Mouse (Mus musculus) bone marrow macrophage, adult 2 months (primary cell): Measurements from ENCODE around the gene Asl. TPM values are rescaled to one million over a fixed set of nuclear protein-coding genes. Genes with fewer than 3 reads are reported as not detected.

Experiments used
- H3K27ac ChIP-seq: 2 replicates; pipeline ENCODE4 v1.5.1; 2012; ENCODE audit warnings: low read depth, low read length; ENCODE audit not compliant: insufficient read depth
- H3K4me1 ChIP-seq: 2 replicates; pipeline ENCODE4 v1.6.1; 2012; ENCODE audit warnings: low read length; ENCODE audit not compliant: control insufficient read depth, insufficient read depth
- H3K4me3 ChIP-seq: 2 replicates; pipeline ENCODE4 v1.5.1; 2012; ENCODE audit warnings: mild to moderate bottlenecking, low read length, moderate library complexity; ENCODE audit not compliant: insufficient read depth
- CTCF ChIP-seq: IDR thresholded peaks from 2 replicates; pipeline ENCODE4 v1.5.1; 2012; ENCODE audit warnings: low read depth, mild to moderate bottlenecking, low read length, moderate library complexity
- POLR2A ChIP-seq: IDR thresholded peaks from 2 replicates; pipeline ENCODE4 v1.6.1; 2012; ENCODE audit warnings: mild to moderate bottlenecking, low read depth, low read length, borderline replicate concordance
- polyA plus RNA-seq: library from polyadenylated mRNA; stranded (reverse); fragments of >200 nt; gene quantifications from 2 replicates; pipeline ENCODE4 v1.2.4, GENCODE M21; 2012; ENCODE audit not compliant: missing spikeins, insufficient read depth, insufficient read length

The Asl gene
- polyA plus RNA-seq, 1 experiment: 72.7 TPM

GRCm38 (mm10) chr5:129994989-129995388 lies 34.1 kb downstream of the Asl start:
- Histone ChIP-seq H3K4me1 (peaks cover 26% of the 10 kb centered on the region), H3K4me3 (no peak overlapping the region), H3K27ac (peak overlapping the region; percentile 65)
- TF ChIP-seq POLR2A: no peak
- TF ChIP-seq CTCF: no peak

- Histone ChIP-seq H3K4me1 (peaks cover 17% of the 10 kb centered on the region), H3K4me3 (no peak overlapping the region), H3K27ac (no peak overlapping the region)
- no peak for TF ChIP-seq POLR2A
- TF ChIP-seq CTCF: no peak
Measured at GRCm38 (mm10) chr5:129993374-129993773, 35.7 kb downstream of the Asl start.

- peaks cover 17% of the 10 kb centered on the region for H3K4me1 ChIP-seq
- TF ChIP-seq CTCF: no peak
- TF ChIP-seq POLR2A: no peak
- no peak overlapping the region for H3K27ac ChIP-seq
- H3K4me3 ChIP-seq: no peak overlapping the region
Measured at GRCm38 (mm10) chr5:129991898-129992297, 37.1 kb downstream of the Asl start.

GRCm38 (mm10) chr5:129989376-129989775 lies 39.7 kb downstream of the Asl start:
- H3K27ac ChIP-seq: no peak overlapping the region
- H3K4me1 ChIP-seq: peaks cover under 1% of the 10 kb centered on the region
- no peak overlapping the region for H3K4me3 ChIP-seq
- TF ChIP-seq CTCF (no peak), POLR2A (no peak)

GRCm38 (mm10) chr5:129980216-129980615 lies 48.8 kb downstream of the Asl start:
- H3K27ac ChIP-seq: no peak overlapping the region
- TF ChIP-seq POLR2A (no peak), CTCF (no peak)
- peaks cover 14% of the 10 kb centered on the region for H3K4me1 ChIP-seq
- H3K4me3 ChIP-seq: no peak overlapping the region

GRCm38 (mm10) chr5:129978608-129979007 lies 50.4 kb downstream of the Asl start:
- H3K4me3 ChIP-seq: no peak overlapping the region
- peaks cover 19% of the 10 kb centered on the region for H3K4me1 ChIP-seq
- H3K27ac ChIP-seq: no peak overlapping the region
- TF ChIP-seq POLR2A (no peak), CTCF (no peak)

GRCm38 (mm10) chr5:129977768-129978167 lies 51.3 kb downstream of the Asl start:
- Histone ChIP-seq H3K4me3 (no peak overlapping the region), H3K4me1 (peaks cover 15% of the 10 kb centered on the region), H3K27ac (no peak overlapping the region)
- TF ChIP-seq POLR2A (no peak), CTCF (no peak)

- TF ChIP-seq POLR2A (no peak), CTCF (no peak)
- Histone ChIP-seq H3K27ac (no peak overlapping the region), H3K4me3 (no peak overlapping the region), H3K4me1 (peaks cover 16% of the 10 kb centered on the region)
Measured at GRCm38 (mm10) chr5:129974866-129975311, 54.2 kb downstream of the Asl start.

- peaks cover 16% of the 10 kb centered on the region for H3K4me1 ChIP-seq
- no peak overlapping the region for H3K4me3 ChIP-seq
- H3K27ac ChIP-seq: no peak overlapping the region
- TF ChIP-seq CTCF (no peak), POLR2A (no peak)
Measured at GRCm38 (mm10) chr5:129974354-129974753, 54.7 kb downstream of the Asl start.

- no peak overlapping the region for H3K27ac ChIP-seq
- H3K4me3 ChIP-seq: no peak overlapping the region
- H3K4me1 ChIP-seq: peaks cover 9% of the 10 kb centered on the region
- TF ChIP-seq CTCF (no peak), POLR2A (no peak)
Measured at GRCm38 (mm10) chr5:129971491-129971890, 57.6 kb downstream of the Asl start.

GRCm38 (mm10) chr5:129968417-129968816 lies 60.6 kb downstream of the Asl start:
- TF ChIP-seq CTCF: no peak
- TF ChIP-seq POLR2A: no peak
- H3K27ac ChIP-seq: no peak overlapping the region
- peaks cover 12% of the 10 kb centered on the region for H3K4me1 ChIP-seq
- H3K4me3 ChIP-seq: no peak overlapping the region
